Mouse (Mus musculus): ENCODE data around the gene Zfp36. TPM values are rescaled to one million over a fixed set of nuclear protein-coding genes. Genes with fewer than 3 reads are reported as not detected.

The Zfp36 gene
- polyA plus RNA-seq, 2 experiments = 3.9 to 4.6 TPM

DNA sequence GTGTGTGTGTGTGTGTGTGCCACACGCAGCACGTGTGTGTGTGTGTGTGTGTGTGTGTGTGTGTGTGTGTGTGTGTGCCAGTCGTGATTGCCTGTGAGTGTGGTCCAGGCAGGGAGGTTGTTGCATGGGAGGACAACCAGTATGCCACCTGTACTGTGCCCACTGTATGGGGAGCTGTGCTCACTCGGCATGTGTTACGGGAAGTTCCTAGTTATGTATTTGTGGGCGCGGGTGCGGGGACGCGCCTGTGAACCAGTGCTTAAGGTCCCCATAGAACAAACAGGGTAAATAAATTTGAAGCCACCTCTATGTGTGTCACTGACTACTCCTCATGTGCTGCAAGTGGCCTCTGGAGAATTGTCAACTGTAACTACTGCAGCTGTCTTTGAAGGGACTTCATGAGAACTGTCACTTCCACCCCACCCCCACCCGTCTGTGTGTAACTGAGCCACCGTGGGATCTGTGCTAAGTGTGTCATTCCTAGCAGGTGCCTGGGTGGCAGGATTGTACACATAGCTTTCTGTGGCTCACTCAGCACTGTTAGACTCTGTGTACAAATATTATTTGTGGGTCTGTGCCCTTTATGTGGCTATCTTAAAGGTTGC is 2.4 kb upstream of the Zfp36 start:
- Histone ChIP-seq H3K9me3 (ENCODE audit: control insufficient read depth, low read length) (no peaks in the 10 kb centered on the region), H3K4me3 (ENCODE audit: insufficient read depth in 1 of 2, low read depth in 2 of 2, low read length in 2 of 2) (peak overlapping the region; percentile 23 to 43), H3K4me1 (replicated peaks; ENCODE audit: control insufficient read depth in 2 of 2, insufficient read depth in 2 of 2, low read length in 1 of 2) (peaks cover 49 to 59% of the 10 kb centered on the region in 2 experiments), H3K27me3 (ENCODE audit: control insufficient read depth, insufficient read depth, low read length) (no peaks in the 10 kb centered on the region), H3K27ac (peak overlapping the region; percentile 75), H3K4me2 (ENCODE audit: low read depth) (peak overlapping the region; percentile 97), H3K9ac (replicated peaks) (peak overlapping the region; percentile 68), H3K36me3 (replicated peaks; ENCODE audit: control insufficient read depth, insufficient read depth, low read depth) (no peaks in the 10 kb centered on the region)
- TF ChIP-seq CTCF (IDR thresholded peaks at IDR 0.05; ENCODE audit: low read depth) (no peak), EP300 (IDR thresholded peaks at IDR 0.05; ENCODE audit: low read depth) (no peak)
- WGBS (ENCODE audit: insufficient replicate concordance) = 6% methylated on average over 12 of the region's 12 CpGs
- ATAC-seq (ENCODE audit: insufficient read depth) = no peak
- no peak for DNase-seq (ENCODE audit: low read depth in 3 of 3, low spot score in 3 of 3)

GRCm38 (mm10) chr7:28381938-28382337 is 1.9 kb upstream of the Zfp36 start:
- no peaks in the 10 kb centered on the region for H3K27me3 ChIP-seq (ENCODE audit: control insufficient read depth, insufficient read depth, low read length)
- WGBS (ENCODE audit: insufficient replicate concordance) = 0% methylated on average over 20 of the region's 20 CpGs
- TF ChIP-seq CTCF (IDR thresholded peaks at IDR 0.05; ENCODE audit: low read depth) = no peak
- no peak for TF ChIP-seq EP300 (IDR thresholded peaks at IDR 0.05; ENCODE audit: low read depth)
- H3K4me2 ChIP-seq (ENCODE audit: low read depth) = peak overlapping the region; percentile 97
- H3K9ac ChIP-seq (replicated peaks) = peak overlapping the region; percentile 68
- ATAC-seq (ENCODE audit: insufficient read depth) (peak; percentile 10; the same call in 1 of the 2 replicates), DNase-seq (ENCODE audit: low read depth in 3 of 3, low spot score in 3 of 3) (peak in 1 of 3 experiments; percentile 67)
- peak overlapping the region; percentile 23 to 50 for H3K4me3 ChIP-seq (ENCODE audit: insufficient read depth in 1 of 2, low read depth in 2 of 2, low read length in 2 of 2)
- H3K36me3 ChIP-seq (replicated peaks; ENCODE audit: control insufficient read depth, insufficient read depth, low read depth) = no peaks in the 10 kb centered on the region
- no peaks in the 10 kb centered on the region for H3K9me3 ChIP-seq (ENCODE audit: control insufficient read depth, low read length)
- peak overlapping the region; percentile 75 for H3K27ac ChIP-seq
- H3K4me1 ChIP-seq (replicated peaks; ENCODE audit: control insufficient read depth in 2 of 2, insufficient read depth in 2 of 2, low read length in 1 of 2) = peaks cover 54 to 59% of the 10 kb centered on the region in 2 experiments

DNA sequence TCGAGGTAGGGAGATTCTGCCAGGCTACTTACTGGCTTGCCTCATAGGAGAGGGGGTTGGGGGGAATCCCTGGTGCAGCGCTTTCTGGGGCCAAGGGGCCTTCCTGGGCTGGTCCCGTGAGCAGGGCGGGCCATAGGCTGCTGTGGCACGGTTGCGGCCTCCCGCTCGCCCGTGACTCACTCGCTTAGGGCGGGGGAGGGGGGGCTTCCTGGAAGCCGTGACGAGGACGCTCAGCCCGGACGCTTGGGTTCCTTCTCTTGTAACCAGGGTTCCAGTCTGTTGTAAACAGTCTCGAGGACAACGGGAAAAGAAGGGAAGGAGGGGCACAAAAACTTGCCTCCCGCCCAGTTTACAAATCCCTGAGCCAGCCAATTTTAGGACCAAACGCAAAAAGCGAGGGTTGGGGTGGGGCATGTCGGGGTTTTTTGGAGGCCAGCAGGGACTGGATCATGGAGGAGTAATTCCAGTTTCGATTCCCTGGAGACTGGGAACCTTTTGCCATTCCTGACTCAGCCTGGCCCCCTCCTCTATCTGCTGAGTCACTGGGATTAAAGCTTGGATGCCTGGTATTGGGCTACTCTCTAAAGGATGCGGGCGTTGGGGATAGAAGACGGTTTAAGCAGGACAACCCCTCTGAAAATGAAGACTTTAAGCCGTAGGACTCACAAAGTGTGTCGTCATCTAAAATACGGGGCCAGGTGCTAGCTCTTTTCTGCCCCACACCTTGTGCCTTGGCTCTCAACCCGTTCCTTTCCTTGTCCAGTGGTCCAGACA is 1.2 kb upstream of the Zfp36 start:
- no peaks in the 10 kb centered on the region for H3K27me3 ChIP-seq (ENCODE audit: control insufficient read depth, insufficient read depth, low read length)
- peak overlapping the region; percentile 23 to 50 for H3K4me3 ChIP-seq (ENCODE audit: insufficient read depth in 1 of 2, low read depth in 2 of 2, low read length in 2 of 2)
- H3K27ac ChIP-seq = peak overlapping the region; percentile 75
- H3K9ac ChIP-seq (replicated peaks) = peak overlapping the region; percentile 68
- no peaks in the 10 kb centered on the region for H3K36me3 ChIP-seq (replicated peaks; ENCODE audit: control insufficient read depth, insufficient read depth, low read depth)
- peak overlapping the region; percentile 97 for H3K4me2 ChIP-seq (ENCODE audit: low read depth)
- DNase-seq (ENCODE audit: low read depth in 3 of 3, low spot score in 3 of 3) (peak in 1 of 3 experiments; percentile 80), ATAC-seq (ENCODE audit: insufficient read depth) (peak; percentile 32)
- peaks cover 56 to 62% of the 10 kb centered on the region in 2 experiments for H3K4me1 ChIP-seq (replicated peaks; ENCODE audit: control insufficient read depth in 2 of 2, insufficient read depth in 2 of 2, low read length in 1 of 2)
- WGBS (ENCODE audit: insufficient replicate concordance) = 3% methylated on average over 30 of the region's 30 CpGs
- H3K9me3 ChIP-seq (ENCODE audit: control insufficient read depth, low read length) = no peaks in the 10 kb centered on the region
- TF ChIP-seq CTCF (IDR thresholded peaks at IDR 0.05; ENCODE audit: low read depth) = no peak
- TF ChIP-seq EP300 (IDR thresholded peaks at IDR 0.05; ENCODE audit: low read depth) = no peak

- Histone ChIP-seq H3K4me1 (replicated peaks; ENCODE audit: control insufficient read depth in 2 of 2, insufficient read depth in 2 of 2, low read length in 1 of 2) (peaks cover 62 to 66% of the 10 kb centered on the region in 2 experiments), H3K4me2 (ENCODE audit: low read depth) (peak overlapping the region; percentile 97), H3K27ac (peak overlapping the region; percentile 91), H3K9ac (replicated peaks) (peak overlapping the region; percentile 81), H3K27me3 (ENCODE audit: control insufficient read depth, insufficient read depth, low read length) (no peaks in the 10 kb centered on the region), H3K4me3 (ENCODE audit: insufficient read depth in 1 of 2, low read depth in 2 of 2, low read length in 2 of 2) (peak overlapping the region; percentile 65 to 73), H3K36me3 (replicated peaks; ENCODE audit: control insufficient read depth, insufficient read depth, low read depth) (no peaks in the 10 kb centered on the region), H3K9me3 (ENCODE audit: control insufficient read depth, low read length) (no peaks in the 10 kb centered on the region)
- DNase-seq (ENCODE audit: low read depth in 3 of 3, low spot score in 3 of 3) = peak in 2 of 3 experiments; percentile 80 to 89
- WGBS (ENCODE audit: insufficient replicate concordance) = under 1% methylated on average over 53 of the region's 53 CpGs
- TF ChIP-seq EP300 (IDR thresholded peaks at IDR 0.05; ENCODE audit: low read depth) = peak; percentile 4; the same call in 1 of the 2 replicates
- TF ChIP-seq CTCF (IDR thresholded peaks at IDR 0.05; ENCODE audit: low read depth) = peak; percentile 21; the same call in 1 of the 2 replicates
- peak; percentile 68 for ATAC-seq (ENCODE audit: insufficient read depth)
These were observed 1.0 kb downstream of the Zfp36 start for GRCm38 (mm10) chr7:28378769-28379651.
